Mouse (Mus musculus) urinary bladder, postnatal 36 days (tissue): ENCODE data around the gene Akap2.

Experiments used
- DNase-seq, 2 experiments: peaks; one replicate each; pipeline ENCODE4 v3.0.0; 2022; ENCODE audit warnings: low spot score in 2 of 2, mixed read lengths in 1 of 2

Gene Akap2

DNA sequence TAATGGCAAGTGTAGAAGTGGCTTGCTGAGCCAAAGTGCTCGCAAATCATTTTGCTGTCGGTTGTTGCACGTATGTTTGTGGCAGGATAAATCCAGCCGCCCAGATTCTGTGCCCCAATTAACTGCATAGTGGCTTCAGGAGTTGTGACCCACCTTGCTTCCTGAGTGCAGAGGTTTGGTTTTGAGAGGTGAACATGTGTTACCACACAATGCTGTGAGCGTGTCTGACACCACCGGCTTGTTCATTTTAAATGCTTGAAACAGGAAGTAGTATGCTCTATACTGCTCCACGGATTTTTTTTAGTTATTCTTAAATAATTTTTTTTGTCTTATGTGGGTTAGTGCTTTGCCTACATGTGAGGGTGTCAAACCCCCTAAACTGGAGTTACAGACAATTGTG lies 114.9 kb downstream of the Akap2 start:
- no peak for DNase-seq

DNA sequence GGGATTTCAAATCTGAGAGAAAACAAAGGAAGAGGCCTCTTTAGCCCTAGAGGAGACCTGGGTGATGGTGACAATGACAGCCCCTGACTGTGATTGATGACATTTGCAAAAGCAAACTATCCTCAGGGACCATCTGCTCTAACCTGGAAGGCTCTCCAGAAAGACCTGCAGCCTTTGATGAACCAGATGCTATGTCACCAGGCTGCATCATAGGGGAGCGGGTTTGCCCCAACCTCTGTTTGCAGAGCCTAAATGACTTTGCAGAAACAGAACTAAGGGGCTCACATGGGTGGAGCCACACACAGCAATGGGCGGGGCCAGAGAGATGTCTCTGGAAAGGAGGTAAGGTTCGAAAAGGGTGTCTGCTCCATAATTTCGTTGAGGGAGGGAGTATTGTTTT lies 115.6 kb downstream of the Akap2 start:
- DNase-seq = no peak

DNA sequence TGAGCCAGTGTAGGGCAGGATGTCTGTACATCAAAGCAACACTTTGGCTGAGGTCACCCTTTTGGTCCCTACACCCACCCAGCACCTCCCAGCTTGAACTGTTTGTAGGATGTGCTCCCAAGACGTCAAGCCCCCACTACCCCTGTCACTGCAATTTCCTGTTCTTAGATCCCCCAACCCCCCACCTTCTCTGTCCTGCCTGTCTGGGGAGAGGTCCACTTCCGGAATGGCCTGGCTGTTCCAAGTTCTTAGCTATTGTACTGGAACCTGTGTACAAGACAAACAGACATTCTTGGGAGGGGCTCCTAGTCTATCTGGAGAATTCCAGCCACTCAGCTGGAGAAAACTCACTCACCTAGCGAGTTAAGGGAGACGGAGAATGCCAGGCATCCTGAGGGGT lies 116.7 kb downstream of the Akap2 start:
- no peak for DNase-seq

DNA sequence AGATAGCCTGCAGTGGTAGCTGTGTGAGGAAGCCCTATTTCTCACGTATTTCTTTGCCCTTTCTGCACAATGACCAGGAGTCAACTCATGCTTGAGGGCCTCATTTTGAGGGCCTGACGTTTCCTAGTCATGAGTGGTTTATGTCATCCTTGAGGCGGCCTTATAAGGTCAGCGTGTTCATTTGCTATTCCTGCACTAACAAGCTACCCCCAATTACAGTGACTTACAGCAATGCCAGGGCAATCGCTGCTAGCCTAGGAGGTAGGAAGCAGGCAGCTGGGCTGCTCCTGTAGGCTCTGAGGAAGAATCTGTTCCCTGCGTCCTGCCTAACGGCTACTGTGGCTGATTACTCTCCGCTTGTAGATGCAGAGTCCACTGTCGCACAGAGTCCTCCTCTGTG lies 119.6 kb downstream of the Akap2 start:
- no peak for DNase-seq

DNA sequence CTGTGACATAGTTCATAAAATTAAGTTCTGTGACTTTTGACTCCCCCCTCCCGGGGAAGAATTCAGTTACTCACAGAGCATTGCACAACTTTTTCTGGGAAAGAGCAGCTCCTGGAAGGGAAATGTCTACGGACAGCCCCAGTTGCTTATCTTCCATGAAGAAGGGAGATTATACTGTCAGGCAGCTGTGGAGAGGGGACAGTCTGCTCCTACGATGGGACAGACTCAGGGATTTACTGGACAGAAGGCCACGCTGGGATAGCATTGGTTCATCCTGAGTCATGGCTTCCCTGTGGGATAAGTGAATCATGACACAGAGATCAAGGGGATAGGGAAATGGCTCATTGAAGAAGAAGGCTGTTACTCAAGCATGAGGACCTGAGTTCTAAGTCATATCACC lies 121.9 kb downstream of the Akap2 start:
- DNase-seq = peak in 1 of 2 experiments; percentile 37

DNA sequence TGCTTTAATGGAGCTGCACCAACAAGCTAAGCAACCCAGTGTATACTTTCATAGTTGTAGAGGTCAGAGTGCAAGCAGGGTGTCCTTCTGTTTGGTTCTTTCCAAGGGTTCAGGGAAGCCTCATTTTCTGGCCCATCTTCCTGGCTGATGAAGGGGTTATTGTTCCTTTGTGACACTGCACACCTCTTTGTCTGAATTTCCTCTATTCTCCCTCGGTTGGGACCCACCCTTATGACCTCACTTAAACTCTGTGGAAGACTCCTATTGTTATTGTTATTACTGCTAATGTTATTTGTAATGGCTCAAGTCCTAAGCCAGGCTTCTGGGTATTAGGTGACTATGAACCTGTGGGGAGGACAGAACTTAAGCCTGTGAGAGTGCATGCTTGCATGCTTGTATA lies 124.5 kb downstream of the Akap2 start:
- DNase-seq = no peak

DNA sequence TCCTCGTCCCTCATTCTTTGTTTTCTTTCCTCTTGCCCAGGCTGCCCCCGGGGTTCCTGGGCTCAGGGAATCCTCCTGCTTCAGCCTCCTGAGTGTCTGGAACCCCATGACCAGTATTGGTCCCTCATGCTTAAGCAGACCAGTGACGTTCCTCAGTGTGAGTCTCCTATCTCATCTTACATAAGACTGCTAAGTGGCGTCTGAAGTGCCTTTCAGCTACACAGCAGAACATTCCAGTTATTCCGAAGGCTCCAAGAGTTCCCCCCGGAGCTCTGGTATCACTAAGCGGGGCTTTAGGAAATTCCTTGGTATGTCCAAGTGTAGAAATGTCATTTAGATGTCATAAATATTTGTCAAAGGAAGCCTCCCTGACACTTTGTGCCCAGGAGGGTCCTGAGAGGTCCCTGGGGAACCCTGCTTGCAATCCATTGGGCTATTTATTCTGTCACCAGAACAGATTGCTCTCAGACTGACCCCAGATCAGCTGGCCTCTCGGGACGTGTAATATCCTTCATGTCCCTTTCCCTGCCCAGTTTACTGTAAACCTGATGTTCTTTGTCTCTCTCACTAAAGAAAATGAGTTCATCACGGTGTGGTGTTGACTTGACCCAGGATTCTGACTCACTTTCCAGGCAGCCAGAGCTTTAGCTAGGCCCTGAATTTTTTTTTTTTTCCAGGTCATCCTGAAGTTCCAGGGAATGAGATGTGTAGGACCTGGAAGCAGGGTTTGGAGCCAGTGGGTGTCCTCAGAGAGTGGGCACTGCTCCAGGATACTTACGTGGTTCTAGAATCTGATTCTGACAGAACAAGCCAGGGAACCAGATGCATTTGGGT lies 125.2 kb downstream of the Akap2 start:
- DNase-seq = no peak

DNA sequence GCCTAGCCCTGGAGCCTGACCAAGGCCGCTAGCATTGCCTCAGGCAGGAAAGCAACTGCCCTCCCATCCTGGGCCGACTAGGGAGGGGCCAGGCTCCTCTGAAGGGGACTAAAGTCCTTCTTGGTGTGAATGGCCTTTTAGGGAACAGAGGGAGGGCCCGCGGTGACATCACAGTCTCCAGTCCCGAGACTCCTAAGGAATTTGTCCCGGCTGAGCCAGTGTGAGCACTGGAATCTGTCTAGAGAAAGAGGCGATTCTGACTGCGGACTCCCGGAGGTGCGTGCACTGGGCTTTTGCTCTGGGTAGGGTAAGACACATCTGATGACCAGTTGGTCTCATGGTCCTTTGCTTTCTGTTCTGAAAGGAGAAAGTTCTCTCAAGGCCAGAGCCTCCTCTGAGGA lies 127.6 kb downstream of the Akap2 start:
- peak; percentile 32 to 79 for DNase-seq

DNA sequence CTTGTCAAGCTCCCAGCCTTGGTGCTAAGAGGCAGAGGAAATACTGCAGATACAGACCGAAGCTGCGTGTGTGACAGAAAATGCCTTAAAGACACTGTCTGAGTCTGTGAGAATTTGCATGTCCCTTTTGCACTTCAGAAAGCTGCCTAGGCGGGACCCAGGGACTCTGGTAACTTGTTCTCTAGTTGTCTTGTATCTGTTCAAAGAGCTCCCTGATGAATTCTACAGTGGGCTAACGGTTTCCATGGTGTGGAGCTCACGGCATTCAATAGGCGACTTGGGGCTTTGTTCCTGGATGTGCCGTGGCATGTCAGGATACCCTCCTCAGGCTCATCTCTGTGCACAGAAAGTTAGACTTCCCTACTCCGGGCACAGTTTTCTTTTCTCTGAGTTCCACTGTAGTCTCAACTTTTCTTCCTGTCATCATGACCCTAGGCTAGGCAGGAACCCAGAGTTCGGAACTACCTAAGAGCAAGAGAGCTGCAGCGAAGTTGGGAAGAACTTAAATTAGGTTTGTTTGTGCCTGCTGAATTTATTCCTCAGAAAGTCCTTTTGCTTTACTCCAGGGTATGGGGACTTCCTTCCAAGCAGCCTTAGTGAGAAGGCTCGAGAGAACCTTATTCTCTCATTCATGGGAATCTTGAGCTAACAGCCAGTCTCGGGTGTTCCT lies 128.2 kb downstream of the Akap2 start:
- DNase-seq = no peak

DNA sequence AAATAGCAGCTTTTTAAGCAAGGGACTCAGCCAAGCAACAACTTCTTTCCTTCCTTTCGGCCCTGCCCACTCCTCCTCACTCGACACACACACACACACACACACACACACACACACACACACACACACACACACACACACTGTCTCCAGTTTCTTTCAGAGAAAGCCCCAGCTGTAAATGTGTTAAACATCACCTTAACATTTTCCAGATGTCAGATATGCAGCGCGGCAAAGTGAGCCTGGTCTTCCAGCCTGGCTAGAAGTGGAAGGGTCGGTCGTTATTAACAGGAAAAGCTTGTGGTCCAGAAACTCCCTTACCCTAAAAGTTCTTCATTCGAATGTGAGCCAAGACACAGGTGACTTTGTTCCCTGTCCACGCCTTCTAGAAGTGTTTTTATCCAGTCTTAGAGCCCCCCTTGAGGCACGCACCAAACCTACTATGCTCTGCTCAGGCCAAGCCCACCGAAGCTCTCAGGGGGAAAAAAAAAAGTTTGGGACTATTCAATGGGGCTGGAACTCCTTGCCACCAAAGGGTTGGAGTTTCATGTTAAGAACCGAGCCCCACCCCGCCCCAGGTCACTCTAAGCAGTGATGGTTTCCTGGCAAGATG lies 129.0 kb downstream of the Akap2 start:
- no peak for DNase-seq

DNA sequence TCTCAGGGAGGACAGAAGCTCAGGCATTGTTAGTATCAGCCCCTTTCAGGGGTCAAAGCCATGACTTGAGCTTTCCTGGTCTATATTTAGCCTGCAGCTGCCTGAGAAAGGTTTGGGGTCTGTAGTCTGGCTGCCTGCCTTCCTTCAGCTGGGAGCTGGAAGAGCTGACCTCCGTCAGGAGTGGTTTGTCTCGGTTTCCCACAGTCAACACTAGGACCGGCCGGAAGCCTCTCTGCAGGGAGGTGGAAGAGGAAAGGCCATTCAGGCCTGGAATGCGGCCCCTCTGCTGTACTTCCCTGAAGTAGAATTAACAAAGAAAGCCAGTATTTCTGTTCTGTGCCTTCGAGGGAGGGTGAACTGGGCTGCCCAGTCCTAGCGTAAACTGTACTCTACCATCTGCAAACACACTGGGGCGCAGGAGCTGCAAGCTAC lies 129.6 kb downstream of the Akap2 start:
- no peak for DNase-seq

DNA sequence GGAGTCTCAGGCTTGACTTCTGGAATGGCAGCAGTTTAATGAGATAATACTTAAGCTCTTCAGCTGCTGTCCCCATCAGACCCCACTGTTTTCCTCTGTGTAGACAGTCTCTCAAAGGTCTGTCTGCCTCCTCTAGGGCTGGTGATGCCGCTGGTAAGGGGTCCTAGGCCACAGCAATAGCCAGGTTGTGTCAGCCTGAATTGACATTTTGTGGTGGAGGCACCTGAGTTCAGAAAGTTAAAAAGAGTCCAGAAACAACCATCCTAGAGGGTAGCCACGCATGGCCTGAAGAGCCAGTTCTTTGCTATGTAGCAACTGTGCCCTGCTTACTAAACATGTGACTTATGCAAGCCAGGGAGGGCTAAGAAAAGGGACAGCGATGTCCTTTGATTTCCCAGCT lies 130.2 kb downstream of the Akap2 start:
- DNase-seq = no peak

DNA sequence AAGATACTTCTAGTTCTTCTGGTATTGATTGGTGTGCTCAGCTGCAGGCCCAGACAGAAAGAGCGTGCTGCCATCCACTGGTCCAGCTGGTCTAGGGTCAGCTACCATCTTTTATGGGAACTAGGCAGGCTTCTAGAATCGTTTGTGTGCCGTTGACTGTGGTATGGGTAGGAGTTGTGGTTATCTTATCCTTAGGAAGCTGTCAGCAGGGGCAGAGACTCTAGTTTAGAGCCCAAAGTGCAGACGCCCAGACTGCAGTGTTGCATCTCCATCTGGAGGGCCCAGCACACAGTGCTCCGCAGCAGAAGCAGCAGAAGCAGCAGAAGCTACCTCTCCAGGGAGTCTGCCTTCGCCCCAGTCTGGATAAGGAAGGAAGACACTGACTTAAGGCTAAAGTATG lies 132.0 kb downstream of the Akap2 start:
- DNase-seq = no peak

DNA sequence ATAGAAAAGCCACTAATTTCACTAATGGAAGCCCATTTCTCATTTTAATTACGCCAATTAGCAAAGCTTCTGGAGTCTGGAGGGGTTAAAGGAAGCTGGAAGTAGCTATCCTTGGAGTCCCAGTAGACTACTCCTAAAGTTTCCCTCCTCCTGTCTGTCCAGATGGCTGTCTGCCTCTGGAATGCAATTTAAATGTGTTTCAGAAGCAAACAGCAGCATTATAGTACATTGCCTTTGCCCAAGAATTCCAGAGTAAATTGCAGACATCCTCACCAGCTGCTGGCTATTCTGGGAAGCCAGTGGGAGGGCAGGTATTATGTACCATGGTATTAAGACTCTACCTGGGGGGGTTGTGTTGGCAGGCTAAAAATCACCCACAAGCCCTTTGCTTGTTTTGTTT lies 134.3 kb downstream of the Akap2 start:
- DNase-seq = no peak

DNA sequence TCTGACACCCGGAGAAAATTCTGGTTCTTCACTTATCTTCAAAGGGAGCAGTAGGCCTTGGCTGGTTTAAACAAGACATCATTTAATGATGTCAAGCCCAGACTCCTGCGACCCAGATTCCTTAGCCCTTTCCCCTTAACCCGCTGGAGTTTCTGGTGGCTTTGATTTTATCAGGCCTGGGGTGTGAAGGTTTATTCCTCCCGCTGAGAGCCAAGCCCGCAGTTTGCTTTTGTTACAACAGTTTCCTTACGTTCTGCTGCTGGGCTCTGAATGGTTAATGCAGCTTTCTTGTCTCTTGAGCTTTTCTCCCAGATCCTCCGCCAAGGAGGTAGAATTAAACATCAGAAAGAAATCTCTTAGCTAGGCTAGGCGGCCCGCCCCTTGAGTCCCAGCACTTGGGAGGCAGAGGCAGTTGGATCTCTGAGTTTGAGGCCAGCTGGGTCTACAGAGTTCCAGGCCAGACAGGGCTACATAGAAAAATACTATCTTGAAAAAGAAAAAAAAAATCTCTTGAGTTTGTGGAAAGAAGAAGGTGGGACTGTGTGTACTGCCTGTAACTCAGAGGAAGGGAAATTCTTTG lies 135.1 kb downstream of the Akap2 start:
- no peak for DNase-seq

DNA sequence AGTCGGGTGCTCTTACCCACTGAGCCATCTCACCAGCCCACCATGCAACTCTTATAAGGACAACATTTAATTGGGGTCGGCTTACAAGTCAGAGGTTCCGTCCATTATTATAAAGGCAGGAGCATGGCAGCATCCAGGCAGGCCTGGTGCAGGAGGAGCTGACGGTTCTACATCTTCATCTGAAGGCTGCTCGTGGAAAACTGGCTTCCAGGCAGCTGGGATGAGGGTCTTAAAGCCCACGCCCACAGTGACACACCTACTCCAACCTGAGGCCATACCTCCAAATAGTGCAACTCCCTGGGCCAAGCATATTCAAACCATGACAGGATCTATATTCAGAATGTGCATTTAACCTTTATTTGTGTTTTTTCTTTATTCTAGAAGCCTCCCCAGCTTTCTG lies 136.7 kb downstream of the Akap2 start:
- DNase-seq = no peak

DNA sequence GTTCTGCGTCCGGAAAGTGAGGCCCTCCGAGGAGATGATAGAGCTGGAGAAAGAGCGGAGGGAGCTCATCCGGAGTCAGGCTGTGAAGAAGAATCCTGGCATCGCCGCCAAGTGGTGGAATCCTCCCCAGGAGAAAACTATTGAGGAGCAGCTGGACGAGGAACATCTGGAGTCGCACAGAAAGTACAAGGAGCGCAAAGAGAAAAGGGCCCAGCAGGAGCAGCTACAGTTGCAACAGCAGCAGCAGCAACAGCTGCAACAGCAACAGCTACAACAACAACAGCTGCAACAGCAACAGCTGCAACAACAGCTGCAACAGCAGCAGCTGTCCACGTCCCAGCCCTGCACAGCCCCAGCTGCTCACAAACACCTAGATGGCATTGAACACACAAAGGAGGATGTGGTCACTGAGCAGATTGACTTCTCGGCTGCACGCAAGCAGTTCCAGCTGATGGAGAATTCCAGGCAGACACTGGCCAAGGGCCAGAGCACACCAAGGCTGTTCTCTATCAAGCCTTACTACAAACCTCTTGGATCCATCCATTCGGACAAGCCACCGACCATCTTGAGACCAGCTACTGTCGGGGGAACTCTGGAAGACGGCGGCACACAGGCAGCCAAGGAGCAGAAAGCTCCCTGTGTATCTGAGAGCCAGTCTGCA lies 138.0 kb downstream of the Akap2 start:
- DNase-seq = peak in 1 of 2 experiments; percentile 40

DNA sequence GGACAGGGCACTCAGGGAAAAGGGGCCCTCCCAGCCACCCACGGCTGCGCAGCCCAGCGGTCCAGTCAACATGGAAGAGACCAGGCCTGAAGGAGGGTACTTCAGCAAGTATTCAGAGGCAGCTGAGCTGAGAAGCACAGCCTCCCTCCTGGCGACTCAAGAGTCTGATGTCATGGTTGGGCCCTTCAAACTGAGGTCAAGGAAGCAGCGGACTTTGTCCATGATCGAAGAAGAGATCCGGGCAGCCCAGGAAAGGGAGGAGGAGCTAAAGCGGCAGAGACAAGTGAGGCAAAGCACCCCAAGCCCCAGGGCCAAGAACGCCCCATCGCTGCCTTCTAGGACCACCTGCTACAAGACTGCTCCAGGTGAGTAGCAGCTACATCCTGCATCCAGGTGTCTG lies 139.2 kb downstream of the Akap2 start:
- DNase-seq = no peak

DNA sequence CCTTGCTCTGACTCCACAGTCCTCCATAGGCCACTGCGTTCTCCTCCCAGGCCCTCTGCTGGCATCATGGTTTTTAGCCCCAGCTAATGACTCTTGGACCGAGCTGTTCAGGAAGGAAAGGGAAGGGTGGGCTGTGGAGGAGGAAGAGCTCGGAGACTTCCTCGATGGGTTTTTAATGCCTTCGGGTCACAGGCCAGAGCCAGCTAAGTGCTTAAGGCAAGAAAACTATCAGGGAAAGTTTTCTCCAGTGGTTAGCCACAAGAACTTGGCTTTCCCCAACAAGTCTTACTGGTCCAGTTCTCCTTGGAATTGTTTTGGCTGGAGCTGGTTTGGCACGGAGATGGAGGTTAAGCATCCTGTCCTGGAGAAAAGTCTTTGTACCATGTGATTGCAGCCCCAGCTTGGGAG lies 142.8 kb downstream of the Akap2 start:
- no peak for DNase-seq

DNA sequence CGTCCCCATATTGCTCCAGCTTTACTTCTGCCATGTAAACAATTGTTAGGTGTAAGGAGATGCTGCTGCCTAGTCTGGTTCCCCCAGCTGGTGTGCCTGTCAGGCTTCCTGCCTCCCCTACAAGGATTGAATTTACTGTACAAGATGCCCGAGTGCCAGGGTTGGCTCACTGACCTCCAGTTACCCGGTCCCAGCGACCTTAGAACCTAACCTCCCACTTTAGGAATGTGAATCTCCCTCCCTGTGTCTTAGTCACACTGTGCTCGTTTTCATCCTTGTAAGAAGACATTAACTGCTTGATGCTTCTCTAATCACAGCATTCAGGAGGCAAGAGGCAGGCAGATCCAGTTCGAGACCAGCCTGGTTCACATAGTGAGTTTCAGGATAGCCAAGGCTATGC lies 143.7 kb downstream of the Akap2 start:
- DNase-seq = no peak

DNA sequence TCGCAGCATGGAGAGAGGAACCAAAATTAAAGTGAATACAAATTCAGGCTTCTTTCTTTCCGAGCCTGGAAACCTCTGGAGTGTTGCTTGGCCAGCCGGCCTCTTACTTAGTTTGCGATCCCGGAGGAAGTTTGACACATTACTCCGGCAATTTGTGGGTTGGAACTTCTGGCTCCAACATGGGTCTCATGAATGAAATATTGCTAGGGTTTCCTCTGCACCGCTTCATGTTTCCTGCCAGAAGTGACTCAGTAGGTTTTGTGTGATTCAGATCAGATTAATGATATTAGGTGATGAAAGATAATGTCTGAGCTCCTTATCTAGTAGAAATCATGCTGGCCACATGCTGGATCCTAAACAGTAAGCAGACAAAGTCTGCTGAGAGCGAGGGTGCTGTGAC lies 144.4 kb downstream of the Akap2 start:
- DNase-seq = no peak
